Mouse (Mus musculus): ENCODE data around the gene Padi2.

Padi2 gene

DNA sequence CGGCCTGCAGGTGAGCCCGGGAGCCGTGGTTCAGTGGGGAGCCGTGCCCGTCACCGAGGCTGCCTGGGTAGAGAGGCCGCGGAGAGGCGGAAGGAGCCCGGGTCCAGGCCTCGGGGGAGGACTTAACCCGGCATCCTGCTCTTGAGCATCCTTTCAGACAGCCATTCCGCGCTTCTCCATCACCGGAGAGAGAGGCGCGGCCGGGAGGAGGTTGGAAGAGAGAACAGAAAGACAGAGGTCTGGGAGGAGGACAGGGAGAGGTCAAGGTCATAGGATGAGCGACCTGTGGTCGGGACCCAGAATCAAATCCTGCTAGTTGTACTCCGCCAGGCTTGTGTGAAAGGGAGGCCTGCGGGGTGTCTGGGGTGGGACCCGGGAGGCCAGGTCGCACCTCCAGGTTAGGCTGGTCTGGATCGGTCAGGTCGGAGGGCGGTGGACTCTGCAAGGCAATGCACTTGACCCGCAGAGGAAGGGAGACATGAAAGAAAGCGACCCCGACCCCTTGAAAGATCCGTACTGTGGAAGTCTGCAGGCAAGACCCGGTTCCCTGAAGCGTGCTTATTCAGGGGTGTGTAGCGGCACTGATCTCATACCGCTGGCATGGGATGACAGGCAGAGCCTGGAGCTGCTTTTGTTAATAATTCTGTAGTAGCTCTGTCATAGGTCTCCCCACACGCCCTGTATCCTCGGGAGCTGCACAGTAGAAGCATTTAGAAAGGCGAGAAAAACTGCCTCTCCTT lies 55.5 kb downstream of the Padi2 start:
- DNase-seq = peak; percentile 41

DNA sequence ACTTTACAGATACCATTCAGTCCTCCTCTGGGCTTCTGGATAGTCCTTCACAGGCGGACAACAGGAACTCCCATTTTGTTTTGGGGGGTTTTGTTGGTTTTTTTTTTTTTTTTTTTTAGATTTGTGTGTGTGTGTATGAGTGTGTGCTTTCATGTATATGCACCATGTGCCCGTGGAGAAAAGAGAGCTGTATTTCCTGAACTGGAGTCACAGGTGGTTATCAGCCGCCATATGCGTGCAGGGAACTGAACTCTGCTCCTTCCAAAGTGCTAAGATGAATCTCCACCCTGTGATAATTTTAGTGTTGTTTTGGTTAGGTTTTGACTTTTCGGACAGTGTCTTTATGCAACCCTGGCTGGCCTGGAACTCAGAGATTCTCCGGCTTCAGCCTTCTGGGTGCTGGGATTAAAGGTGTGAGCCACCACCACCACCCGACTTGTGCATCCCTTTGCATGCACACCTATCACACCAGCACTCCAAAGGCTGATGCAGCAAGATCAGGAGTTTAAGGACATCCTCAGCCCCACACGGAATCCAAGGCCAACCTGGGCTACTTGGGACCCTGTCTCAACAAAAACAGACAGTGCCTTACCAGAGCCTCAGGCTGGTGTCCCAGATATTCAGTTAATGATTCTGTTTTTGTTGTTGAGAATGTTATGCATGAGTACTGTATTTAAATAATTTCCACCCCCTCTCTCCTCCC lies 56.2 kb downstream of the Padi2 start:
- peak; percentile 49 for DNase-seq

DNA sequence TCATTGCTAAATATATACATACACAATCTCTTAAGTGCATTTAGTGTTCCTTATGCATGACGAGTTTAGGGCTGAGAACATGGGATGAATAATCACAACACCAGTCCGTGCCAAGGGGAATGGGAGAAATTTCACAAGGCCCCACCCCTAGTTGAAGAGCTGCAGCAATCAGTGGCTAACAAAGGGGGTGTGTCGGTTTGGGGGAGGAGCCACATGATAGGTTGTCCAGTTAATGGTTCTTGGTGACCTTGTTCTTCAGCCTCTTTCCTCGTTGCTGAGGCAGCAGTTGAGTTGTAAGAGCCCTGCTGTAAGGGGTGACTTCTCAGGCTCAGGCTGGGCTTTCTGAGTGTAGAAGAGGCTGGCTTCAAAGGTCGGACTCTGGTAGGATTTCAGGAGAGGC lies 56.8 kb downstream of the Padi2 start:
- DNase-seq = peak; percentile 91

DNA sequence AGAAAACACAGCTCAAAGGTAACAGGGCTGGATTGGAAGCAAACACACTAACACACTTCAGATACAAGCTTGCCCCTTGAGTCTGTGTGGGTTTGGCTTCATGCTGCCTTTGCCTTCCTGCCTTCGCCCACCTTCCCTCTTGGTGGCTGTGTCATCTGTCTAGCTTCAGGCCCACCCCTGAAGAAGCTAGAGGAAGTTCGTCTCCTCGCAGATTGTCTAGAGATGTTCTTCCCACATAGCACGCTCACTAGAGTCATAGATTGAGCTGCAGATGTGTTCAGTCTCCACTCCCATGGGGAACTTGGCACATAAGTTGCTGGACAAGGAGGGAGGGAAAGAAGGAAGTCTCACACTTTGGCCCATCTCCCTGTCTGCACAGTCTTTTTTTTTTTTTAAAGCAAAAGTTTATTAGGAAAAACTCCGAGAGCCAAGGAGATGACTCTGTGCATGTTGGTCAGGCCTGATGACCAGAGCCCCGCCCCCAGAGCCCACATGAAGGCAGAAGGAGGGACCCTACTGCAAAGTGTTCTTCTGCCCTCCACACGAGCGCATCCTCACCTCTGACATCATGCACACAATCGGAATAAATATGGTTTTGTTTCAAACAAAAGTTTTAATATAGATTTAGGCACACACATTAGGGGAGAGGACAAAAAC lies 57.9 kb downstream of the Padi2 start:
- DNase-seq = no peak

DNA sequence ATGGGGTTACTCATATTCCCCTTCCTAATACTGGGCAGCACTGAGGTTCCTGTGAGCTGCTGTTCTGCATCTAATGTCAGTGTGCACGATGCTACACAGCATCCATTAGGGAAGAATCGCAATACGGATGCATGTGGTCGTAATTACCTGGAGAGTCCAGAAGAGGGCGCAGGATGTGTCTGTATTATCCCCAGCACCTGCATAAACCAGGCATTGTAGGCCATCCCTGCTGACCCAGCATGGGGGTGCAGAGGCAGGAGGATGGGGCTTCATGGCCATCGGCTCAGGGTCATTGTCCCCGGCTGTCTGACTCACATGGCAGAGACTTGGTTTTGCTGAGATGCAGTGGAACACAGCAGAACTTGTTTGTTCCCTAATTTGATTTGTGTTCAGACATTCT lies 58.5 kb downstream of the Padi2 start:
- DNase-seq = peak; percentile 79

DNA sequence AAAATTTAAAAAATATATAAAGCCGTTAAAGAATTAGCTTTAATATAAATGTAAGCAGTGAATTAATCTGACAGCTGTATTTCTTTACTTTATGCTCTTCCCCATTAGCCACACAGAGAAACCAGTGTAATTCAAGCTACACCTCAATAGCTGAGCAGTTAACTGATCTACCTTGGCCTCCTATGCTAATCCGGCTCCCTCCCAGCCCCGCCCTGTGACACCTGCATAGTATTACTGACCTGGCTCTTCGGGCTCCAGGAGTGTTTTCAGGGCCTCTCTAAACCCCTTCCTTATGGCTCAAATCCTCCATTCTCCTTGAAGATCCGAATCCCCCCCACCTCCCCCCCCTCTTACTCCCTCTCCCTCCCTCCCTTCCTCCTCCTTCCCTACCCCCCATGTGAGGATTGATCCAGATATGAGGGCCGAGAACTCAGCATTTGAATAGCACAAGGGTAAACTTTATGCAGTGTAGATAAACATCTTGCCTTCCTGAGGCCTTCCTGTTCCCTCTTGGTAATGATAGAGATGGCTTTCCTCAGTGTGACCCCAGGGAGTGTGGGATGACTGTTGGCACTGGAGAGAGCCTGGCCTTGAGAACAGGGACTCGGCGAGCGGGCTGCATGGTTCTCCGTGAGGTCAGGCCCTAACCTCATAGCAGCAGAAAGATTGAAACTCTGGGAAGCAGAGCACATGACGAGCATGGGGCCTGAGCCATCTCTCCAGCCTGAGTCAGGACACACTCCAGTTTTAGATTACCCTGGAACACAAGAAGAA lies 61.4 kb downstream of the Padi2 start:
- no peak for DNase-seq

DNA sequence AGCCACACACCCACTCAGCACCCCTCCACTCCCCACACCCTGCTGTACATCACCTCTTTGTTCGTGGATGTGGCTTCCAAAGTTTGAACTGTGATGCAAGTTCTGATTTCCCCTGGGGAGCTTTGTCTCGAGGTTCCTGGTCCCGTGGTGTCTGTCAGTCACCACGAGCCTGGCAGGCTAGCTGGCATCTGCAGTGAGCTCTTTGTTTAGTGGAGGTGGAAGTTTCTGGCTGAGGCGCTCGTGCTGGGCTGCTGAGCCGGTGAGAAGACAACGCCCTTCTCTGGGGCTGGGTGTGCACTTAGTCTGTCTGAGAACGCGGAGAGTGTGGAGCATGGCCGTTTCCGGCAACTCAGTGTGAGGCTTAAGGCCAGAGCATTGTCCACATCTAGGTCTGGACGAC lies 65.5 kb downstream of the Padi2 start:
- DNase-seq = no peak

DNA sequence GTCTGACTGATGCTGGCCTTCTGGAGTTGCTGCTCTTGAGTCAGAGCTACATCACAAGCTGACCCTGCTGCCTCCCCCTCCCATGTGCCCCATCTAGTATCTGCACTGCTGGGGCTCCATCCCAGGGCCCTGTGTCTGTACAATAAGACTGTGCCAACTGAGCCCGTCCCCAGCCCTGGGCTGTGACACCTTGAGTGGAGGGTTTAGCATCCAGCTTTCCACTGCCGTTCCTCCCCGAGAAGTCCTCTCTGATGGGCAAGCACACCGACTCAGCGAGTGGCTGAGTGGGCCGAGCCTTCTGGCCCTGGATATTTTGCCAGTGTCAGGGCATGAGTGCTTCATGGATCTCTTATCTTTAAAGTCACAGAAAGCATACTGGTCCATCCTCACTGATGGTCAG lies 68.3 kb downstream of the Padi2 start:
- no peak for DNase-seq

DNA sequence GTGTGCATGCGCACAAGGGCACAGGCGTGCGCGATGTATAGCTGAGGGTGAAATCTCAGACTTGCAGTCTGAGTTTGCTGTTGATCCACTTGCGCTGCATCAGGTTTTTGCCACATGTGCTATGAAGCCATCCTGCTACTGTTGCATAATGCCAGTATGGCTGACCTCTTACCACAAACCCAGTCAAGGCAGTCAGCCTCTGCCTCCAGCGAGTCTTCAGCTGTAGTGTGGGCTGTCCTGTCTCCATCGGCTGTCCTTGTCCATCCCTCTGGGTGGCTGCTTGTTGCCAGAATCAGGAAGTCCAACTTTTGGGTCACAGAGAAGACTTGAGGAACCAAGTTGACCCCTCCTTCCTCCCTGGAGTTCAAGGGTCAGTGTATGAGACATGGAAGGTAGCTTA lies 69.2 kb downstream of the Padi2 start:
- no peak for DNase-seq

DNA sequence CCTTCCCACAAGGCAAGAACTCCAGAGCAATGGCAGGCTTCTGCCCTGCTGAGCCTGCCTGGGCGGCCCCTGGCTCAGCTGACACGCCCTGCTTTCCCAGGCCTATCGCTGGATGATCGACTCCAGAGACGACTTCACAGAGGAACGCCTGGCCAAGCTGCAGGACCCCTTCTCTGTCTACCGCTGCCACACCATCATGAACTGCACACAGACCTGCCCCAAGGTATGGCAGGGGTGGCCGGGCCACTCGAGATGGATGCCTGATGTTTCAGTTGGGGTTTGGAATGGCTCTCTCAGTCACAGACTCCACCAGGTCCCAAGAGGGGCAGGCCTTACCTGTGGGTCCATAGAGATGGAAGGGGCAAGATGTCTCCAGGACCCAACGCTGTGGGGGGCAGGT lies 71.1 kb downstream of the Padi2 start:
- no peak for DNase-seq

DNA sequence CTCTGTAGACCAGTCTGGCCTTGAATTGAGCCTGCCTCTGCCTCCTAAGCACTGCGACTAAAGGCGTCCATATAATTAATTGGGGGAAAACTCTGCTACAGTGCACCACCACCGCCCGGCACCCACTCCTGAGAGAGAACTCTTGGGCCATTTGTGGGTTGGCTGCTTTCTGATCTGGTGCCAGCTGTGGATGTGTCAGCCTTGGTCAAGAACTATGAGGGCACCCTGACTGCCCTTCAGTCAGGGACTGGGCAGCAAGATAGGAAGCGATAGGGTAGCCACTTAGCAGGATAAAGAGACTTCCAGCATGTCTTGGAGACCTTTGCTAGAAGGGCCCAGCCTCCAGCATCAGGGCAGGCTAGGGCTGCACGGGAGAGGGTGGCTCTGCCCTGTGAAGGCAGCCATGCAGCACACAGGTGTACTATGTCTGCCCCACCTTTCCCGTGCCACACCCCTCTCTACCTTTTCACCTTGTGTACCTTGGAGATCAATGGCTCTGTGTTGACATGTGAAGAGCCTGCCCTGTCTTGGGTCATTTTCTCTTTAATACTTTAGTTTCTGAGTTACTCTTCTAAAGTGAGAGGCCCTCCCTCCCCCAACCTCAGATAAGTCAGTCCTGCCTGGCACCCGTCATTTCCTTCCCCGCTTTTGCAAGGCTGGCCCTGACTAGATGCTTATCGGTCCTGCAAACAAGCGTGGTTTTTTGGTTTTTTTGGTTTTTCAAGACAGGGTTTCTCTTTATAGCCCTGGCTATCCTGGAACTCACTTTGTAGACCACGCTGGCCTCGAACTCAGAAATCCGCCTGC lies 71.9 kb downstream of the Padi2 start:
- DNase-seq = no peak

DNA sequence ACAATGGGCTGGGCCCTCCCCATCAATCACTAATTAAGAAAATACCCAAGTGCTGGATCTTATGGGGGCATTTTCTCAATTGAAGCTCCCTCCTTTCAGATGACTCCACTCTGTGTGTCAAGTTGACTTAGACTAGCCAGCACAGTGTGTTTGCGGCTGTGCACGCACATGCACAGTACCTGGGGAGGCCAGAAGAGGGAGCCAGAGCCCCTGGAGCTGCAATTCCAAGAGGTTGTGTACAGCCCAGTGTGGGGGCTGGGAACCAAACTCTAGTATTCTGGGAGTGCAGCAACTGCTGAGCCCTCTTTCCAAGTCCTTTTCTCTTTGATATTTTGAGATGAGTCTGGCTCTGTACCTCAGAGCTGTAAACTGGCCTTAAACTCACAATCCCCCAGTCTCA lies 75.5 kb downstream of the Padi2 start:
- no peak for DNase-seq

DNA sequence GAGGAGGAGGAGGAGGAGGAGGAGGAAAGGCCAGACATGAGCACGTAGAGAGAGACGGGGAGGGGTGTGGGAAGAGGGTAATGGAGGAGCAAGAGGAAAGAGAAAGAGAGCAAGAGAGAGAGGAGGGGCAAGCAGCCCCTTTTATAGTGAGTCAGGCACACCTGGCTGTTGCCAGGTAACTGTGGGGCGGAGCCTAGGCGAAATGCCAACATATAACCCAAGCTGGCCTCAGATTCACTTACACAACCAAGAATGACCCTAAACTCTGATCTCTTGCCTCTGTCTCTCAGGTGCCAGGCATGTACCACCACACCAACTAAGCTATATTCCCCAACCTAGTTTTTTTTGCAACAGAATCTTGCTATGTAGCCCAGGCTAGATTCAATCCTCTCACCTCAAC lies 76.7 kb downstream of the Padi2 start:
- DNase-seq = no peak

DNA sequence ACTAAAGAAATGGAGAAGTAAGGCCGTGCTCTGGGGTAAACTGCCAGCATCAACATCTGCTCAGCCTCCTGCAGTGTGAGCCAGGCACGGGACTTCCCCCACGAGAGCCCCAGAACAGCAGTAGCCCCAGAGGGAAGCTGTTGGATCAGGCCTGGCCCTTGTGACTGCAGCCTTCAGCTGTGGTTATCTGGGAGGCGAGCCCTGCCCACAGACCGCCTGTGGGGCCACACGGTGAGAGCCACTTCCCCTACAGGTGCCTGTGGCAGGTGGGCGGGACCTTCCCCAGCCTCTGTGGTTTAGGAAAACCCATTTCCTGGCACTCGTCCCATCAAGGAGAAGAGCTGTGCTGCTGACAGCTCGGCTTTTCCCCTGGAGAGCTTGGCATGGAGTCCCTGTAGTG lies 77.3 kb downstream of the Padi2 start:
- DNase-seq = no peak

DNA sequence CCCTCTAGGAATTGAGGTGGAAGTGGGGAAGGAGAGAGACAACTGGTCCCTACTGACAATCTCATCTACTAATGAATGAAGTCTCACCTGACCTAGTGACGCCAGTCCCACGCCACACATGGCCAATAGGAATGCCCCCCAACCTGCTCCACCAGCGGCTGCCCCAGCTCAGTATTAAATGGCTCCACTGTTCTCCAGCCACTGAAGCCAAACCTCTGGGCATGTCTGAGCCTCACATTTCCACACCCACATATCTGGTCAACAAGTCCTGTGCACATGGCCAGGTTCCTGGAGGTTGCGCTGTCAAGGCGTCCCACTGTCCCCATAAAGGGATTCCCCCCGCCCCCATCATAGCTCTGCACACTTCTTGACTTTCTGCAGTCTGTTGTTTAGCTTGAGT lies 78.4 kb downstream of the Padi2 start:
- no peak for DNase-seq

DNA sequence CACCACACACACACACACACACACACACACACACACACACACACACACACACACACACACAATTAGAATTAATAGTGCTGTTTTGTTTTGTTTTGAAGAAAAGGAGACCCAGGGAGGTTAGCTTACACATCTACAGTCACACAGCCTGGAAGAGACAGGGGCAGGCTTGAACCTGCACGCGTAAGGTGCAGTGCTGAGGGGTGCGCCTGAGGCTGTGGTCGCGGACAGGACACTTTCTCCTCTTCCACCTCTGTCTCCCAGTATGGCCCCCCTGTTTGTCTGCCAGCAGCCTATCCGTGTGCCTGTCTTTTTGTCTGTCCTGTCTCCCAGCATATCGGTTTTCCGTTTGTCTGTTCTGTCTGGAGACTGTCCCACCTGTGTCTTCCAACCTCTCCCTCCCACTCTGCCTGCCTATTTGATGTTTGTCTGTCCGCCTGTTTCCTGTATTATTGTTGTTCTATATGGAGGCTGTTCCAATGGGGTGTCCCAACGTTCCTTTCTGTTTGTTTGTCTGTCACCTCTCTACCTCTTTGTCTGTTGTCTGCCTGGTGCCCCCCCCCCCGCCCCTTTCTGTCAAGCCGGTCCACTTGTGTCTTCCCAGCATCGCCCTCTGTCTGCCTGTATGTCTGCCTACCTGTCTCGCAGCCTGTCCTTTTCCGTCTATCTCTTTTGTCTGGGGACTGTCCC lies 80.0 kb downstream of the Padi2 start:
- DNase-seq = no peak

DNA sequence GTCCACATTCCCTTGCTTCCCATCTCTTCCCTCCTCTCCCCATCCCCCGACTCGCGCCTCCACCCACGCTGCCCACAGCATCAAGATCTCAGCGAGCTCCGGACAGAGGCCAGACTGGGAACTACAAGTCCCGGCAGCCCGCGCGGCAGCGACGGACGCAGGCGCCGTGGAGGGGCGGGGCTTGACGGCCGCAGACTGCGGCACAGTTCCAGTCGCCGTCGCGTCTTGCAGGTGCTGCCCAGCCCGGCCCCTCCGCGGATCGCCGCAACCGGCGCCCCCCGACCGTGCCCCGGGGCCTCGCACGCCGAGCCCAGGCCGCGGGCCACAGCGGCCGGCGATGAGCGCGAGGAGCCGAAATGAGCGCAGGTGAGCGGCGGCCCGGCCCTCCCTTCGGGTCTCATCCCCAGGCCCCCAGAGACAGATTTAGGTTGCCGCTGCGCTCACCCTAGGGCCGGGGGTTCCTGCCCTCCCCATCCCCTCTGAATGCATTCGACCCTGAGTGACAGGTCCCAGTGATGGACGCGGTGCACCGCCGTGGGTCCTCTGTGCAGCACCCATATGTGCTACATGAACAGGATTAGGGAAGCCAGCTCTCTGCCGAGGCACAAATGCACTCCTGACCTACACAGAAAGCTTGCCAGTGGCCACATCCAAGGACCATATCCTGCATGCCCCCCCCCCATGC lies 80.7 kb downstream of the Padi2 start, which contains the start of gene Atp13a2:
Gene Atp13a2 (plus strand): TSS at position 163 of the 685 bp plus-strand sequence.
- peak; percentile 92 for DNase-seq

DNA sequence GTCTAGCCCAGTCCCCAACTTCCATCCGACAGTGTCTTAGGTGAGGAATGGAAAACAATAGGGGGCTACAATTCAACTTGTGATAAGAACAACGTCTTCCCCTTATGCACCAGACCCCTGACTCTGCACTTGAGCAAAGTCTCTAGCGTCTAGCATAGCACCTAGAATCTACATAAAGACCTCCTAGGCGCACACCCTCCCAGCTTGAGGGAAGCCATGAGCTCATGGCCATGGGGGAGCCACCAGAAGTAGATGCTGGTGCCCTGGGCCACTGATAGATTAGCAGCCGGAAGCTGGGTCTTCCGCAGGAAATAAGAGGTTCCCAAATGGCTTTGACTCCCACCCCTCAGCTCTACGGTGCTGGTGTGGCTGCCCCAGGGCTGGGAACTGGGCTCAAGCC lies 81.3 kb downstream of the Padi2 start:
- DNase-seq = no peak

DNA sequence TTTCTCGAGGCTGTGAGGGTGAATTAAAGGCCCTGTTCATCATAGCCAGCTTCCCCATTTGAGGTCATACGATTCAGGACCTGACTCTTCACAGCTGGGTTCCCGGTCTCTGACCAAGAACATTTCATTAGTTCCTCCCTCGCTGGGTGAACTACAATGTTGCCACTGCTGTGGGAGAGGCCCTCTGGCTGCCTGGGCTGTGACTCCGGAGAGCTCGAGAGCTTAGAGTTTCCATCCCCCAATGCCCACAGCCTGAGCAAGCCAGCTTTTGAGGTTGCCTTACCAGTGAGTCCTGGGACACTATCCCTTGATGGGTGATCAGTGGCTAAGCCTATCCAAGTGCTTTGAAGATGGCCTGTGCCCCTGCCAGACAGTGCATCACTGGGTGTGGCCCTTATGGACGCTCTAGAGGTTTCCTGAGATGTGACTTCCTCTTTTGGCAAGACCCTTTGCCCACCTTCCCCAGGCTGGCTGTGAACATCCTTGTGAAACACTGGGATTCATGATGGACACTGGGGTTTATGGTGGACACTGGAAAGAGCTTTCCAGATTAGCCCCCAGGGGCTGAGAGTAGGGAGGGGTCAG lies 82.7 kb downstream of the Padi2 start:
- no peak for DNase-seq

DNA sequence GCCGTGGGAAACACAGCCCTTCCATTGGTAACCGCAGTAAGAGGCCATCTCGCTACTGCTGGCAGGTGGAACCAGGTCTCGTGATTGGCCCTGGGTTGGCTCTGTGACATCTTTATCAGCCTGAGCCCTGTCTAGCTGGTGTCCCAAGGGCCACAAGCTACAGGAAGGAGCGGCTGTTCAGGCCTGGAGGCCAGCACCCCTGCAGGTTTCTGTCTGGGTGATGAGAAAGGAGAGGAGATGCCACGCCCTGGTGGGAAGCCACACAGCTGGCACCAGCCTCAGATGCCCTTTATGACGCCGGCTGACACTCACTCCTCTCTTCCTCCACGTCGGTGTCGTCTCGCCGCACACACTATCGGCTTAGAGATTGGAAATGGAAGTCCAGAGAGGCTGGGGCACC lies 83.3 kb downstream of the Padi2 start:
- no peak for DNase-seq

DNA sequence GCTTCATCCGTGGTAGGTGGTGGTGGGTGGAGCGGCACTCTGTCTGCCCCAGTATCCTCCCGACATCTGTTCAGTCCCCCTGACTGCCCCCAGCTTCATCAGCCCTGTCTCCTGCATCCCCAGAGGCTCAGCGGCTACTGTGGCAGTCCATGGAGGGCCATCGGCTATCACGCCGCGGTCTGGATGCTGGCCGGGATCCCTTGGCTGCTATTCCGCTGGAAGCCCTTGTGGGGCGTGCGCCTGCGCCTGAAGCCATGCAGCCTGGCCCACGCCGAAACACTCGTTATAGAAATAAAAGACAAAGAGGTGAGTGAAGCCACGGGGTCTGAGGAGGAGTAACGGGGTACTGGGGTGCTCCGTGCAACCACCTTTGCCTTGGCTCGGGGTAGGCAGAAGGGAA lies 86.1 kb downstream of the Padi2 start:
- DNase-seq = no peak
